Mouse (Mus musculus): ENCODE data around the gene Tmigd3. TPM values are rescaled to one million over a fixed set of nuclear protein-coding genes. Genes with fewer than 3 reads are reported as not detected.

The Tmigd3 gene
- 0.13 TPM in 1 of 2 replicates, not detected in the other for polyA plus RNA-seq (2015; fragmentation: Nextera tagmentation; extraction: Ambion mirVana)

DNA sequence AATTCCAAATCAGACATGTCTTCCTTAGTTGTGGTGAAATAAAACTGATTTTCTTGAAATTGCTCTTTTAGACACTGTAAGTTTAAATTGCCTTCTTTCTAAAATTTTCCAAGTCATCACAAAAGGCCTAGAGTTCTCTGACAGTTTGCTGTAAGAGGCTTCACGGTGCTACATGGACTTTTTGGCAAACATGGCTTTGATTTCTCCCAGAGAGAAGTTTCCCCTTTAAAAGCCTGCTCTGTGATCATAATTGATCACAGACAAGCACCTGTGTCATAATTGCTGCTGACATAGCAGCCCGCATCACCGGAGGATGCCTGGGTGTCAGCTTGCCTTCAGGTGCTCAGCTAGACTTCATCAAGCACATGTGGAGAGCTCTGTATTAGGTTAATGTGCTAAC lies at the start of gene Tmigd3, which contains the start of gene Adora3:
Gene Tmigd3 (plus strand): TSS at position 346 of the 400 bp plus-strand sequence.
Gene Adora3 (plus strand): TSS at position 301 of the 400 bp plus-strand sequence.
- 86% methylated on average over 3 of the region's 3 CpGs for WGBS (ENCODE audit: insufficient replicate concordance)
- H3K36me3 ChIP-seq (replicated peaks; ENCODE audit: insufficient read depth, low read length) = no peaks in the 10 kb centered on the region
- no peak within 1 kb of the TSS for H3K4me3 ChIP-seq (ENCODE audit: low read depth, low read length)
- H3K27ac ChIP-seq (ENCODE audit: low read depth) = no peak within 1 kb of the TSS
- H3K4me1 ChIP-seq (ENCODE audit: insufficient read depth) = peaks cover 16% of the 10 kb centered on the region; the same call in 1 of the 2 replicates
- no peak for ATAC-seq
- no peak within 1 kb of the TSS for H3K9ac ChIP-seq (replicated peaks)
- no peak for DNase-seq
- no peak within 1 kb of the TSS for H3K4me2 ChIP-seq (ENCODE audit: low read depth, low read length)
- no peaks in the 10 kb centered on the region for H3K9me3 ChIP-seq (ENCODE audit: low read length)
- TF ChIP-seq CTCF (IDR thresholded peaks at IDR 0.05; ENCODE audit: low read depth) (no peak), EP300 (IDR thresholded peaks at IDR 0.05; ENCODE audit: low read depth) (no peak)
- no peaks in the 10 kb centered on the region for H3K27me3 ChIP-seq (ENCODE audit: insufficient read depth, low read length)

DNA sequence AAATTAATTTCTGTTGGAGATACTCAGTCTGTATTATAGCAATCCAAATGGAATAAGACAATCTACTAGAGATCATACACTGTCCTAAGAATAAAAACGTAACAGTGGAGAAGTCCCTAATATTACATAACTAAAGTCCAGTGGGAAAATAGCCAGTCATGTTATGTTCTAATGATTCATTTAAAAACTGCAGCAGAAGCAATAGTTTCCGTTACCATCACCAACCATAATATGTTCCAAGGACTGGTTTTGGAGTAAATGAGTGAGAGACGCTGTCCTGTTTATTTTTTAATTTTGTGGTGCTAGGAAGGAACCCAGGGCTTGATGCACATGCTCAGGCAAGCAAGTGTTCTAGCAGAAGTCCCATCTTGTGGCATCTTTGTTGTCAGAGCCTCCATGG lies 49.2 kb upstream of the Tmigd3 start:
- DNase-seq = no peak
- WGBS (ENCODE audit: insufficient replicate concordance) = 83% methylated on average over 3 of the region's 3 CpGs
- H3K4me1 ChIP-seq (ENCODE audit: insufficient read depth) = peaks cover 21% of the 10 kb centered on the region
- no peak overlapping the region for H3K9ac ChIP-seq (replicated peaks)
- H3K27ac ChIP-seq (ENCODE audit: low read depth) = no peak overlapping the region
- no peak overlapping the region for H3K4me3 ChIP-seq (ENCODE audit: low read depth, low read length)
- no peaks in the 10 kb centered on the region for H3K9me3 ChIP-seq (ENCODE audit: low read length)
- TF ChIP-seq EP300 (IDR thresholded peaks at IDR 0.05; ENCODE audit: low read depth) (no peak), CTCF (IDR thresholded peaks at IDR 0.05; ENCODE audit: low read depth) (no peak)
- no peak for ATAC-seq
- no peaks in the 10 kb centered on the region for H3K27me3 ChIP-seq (ENCODE audit: insufficient read depth, low read length)
- H3K4me2 ChIP-seq (ENCODE audit: low read depth, low read length) = no peak overlapping the region
- no peaks in the 10 kb centered on the region for H3K36me3 ChIP-seq (replicated peaks; ENCODE audit: insufficient read depth, low read length)

DNA sequence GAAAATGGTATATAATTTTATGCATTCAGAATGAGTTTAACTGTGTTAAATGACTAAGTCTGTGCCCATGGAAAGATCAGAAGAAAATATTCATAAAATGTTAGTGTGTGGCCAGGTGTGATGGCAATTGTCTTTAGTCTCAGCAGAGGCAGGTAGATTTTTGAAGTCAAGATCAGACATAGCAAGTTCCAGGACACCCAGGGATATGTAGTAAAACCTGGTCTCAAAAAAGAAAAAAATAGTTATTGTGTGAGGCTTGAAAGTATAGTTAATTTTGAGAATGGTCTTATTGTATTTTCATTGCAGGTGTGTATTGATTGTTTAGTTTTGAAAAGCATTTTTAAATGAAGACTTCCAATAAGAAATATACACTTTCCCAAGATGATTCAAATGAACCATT lies 47.1 kb upstream of the Tmigd3 start:
- no peak overlapping the region for H3K4me3 ChIP-seq (ENCODE audit: low read depth, low read length)
- H3K27me3 ChIP-seq (ENCODE audit: insufficient read depth, low read length) = no peaks in the 10 kb centered on the region
- no peak for ATAC-seq
- no peak for DNase-seq
- no peaks in the 10 kb centered on the region for H3K36me3 ChIP-seq (replicated peaks; ENCODE audit: insufficient read depth, low read length)
- H3K4me2 ChIP-seq (ENCODE audit: low read depth, low read length) = no peak overlapping the region
- no peaks in the 10 kb centered on the region for H3K9me3 ChIP-seq (ENCODE audit: low read length)
- H3K27ac ChIP-seq (ENCODE audit: low read depth) = no peak overlapping the region
- H3K9ac ChIP-seq (replicated peaks) = no peak overlapping the region
- TF ChIP-seq CTCF (IDR thresholded peaks at IDR 0.05; ENCODE audit: low read depth) (no peak), EP300 (IDR thresholded peaks at IDR 0.05; ENCODE audit: low read depth) (no peak)
- H3K4me1 ChIP-seq (ENCODE audit: insufficient read depth) = peaks cover 14% of the 10 kb centered on the region

DNA sequence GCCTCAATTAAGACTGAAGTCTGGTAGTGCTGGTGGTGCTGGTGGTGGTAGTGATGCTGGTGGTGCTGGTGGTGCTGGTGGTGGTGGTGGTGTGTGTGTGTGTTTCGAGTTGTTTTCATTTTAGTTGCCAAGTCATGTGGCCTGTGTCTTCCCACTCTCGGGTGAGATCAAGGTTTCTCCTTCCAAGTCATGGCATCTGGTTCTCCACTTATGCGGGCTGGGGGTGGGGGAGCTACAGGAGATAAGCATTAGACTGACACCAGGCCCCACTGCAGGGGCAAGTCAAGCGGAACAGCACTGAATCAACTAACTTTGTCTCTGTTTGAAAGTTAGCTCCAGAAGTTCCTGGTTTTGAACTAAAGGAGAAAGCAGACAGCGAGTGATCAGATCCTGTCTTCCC lies 46.6 kb upstream of the Tmigd3 start:
- Histone ChIP-seq H3K9ac (replicated peaks) (no peak overlapping the region), H3K4me1 (ENCODE audit: insufficient read depth) (peaks cover 12% of the 10 kb centered on the region), H3K27me3 (ENCODE audit: insufficient read depth, low read length) (no peaks in the 10 kb centered on the region), H3K36me3 (replicated peaks; ENCODE audit: insufficient read depth, low read length) (no peaks in the 10 kb centered on the region), H3K4me3 (ENCODE audit: low read depth, low read length) (no peak overlapping the region), H3K9me3 (ENCODE audit: low read length) (no peaks in the 10 kb centered on the region), H3K4me2 (ENCODE audit: low read depth, low read length) (no peak overlapping the region), H3K27ac (ENCODE audit: low read depth) (no peak overlapping the region)
- no peak for ATAC-seq
- 35% methylated on average over 5 of the region's 5 CpGs for WGBS (ENCODE audit: insufficient replicate concordance)
- TF ChIP-seq CTCF (IDR thresholded peaks at IDR 0.05; ENCODE audit: low read depth) (no peak), EP300 (IDR thresholded peaks at IDR 0.05; ENCODE audit: low read depth) (no peak)
- DNase-seq = no peak

DNA sequence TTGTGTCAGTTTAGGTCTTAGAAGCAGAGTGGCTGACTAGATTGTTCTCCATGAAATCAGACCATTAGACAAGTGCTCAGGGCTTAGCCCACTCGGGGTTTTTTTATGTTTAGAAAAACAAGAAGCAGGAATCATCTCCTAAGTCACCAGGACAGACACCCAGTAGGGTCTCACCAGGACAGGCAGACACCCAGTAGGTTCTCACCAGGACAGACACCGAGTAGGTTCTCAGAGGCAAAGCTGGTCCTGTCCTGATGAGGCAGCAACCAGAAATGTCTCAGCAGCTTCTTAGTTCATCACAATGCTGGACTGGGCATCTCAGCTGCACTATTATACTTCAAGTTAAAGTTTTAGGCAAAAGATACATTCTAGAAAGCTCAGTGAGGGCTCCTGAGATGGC lies 46.0 kb upstream of the Tmigd3 start:
- TF ChIP-seq EP300 (IDR thresholded peaks at IDR 0.05; ENCODE audit: low read depth) = no peak
- no peak for TF ChIP-seq CTCF (IDR thresholded peaks at IDR 0.05; ENCODE audit: low read depth)
- 55% methylated on average over 2 of the region's 2 CpGs for WGBS (ENCODE audit: insufficient replicate concordance)
- Histone ChIP-seq H3K4me2 (ENCODE audit: low read depth, low read length) (no peak overlapping the region), H3K4me3 (ENCODE audit: low read depth, low read length) (no peak overlapping the region), H3K27me3 (ENCODE audit: insufficient read depth, low read length) (no peaks in the 10 kb centered on the region), H3K4me1 (ENCODE audit: insufficient read depth) (peaks cover 12% of the 10 kb centered on the region), H3K36me3 (replicated peaks; ENCODE audit: insufficient read depth, low read length) (no peaks in the 10 kb centered on the region), H3K27ac (ENCODE audit: low read depth) (no peak overlapping the region), H3K9ac (replicated peaks) (no peak overlapping the region), H3K9me3 (ENCODE audit: low read length) (no peaks in the 10 kb centered on the region)
- no peak for DNase-seq
- no peak for ATAC-seq

DNA sequence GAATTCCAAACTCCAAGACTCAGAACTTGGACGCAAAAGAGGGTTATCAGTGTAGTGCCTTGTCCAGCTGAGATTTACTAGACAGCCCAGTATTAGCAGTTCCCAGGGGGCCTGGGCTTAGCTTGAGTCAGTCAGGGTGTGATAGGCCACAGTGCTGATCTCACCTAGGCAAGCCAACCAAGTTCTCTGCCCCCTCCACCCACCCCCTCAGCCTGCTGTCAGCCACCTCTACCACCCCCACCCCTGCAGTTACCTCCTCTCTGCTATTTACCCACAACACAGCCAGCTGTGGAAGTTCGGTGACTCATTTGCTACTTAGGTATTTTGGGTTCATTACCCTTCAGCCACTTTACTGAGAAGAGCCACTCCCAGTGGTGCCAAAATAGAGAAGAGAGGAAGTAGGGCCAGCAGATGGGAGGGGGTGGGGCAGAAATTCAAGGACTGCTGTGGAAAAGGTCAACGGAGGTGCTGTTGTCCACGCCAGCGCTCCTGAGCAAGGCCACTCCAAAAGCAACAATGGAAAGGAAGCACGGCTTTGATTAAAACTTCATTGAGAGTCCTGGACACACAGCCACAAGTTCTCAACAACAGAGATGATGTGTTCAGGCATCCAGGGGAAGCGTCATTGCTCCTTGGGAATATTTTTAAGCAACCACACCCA lies 45.1 kb upstream of the Tmigd3 start:
- Histone ChIP-seq H3K36me3 (replicated peaks; ENCODE audit: insufficient read depth, low read length) (no peaks in the 10 kb centered on the region), H3K9me3 (ENCODE audit: low read length) (no peaks in the 10 kb centered on the region), H3K27ac (ENCODE audit: low read depth) (no peak overlapping the region; the same call in 1 of the 2 replicates), H3K4me2 (ENCODE audit: low read depth, low read length) (no peak overlapping the region), H3K4me1 (ENCODE audit: insufficient read depth) (peaks cover 12% of the 10 kb centered on the region), H3K27me3 (ENCODE audit: insufficient read depth, low read length) (no peaks in the 10 kb centered on the region), H3K9ac (replicated peaks) (peak overlapping the region; percentile 21; the same call in 1 of the 2 replicates), H3K4me3 (ENCODE audit: low read depth, low read length) (no peak overlapping the region)
- WGBS (ENCODE audit: insufficient replicate concordance) = 36% methylated on average over 7 of the region's 7 CpGs
- peak; percentile 60 for ATAC-seq
- DNase-seq = peak; percentile 30
- TF ChIP-seq EP300 (IDR thresholded peaks at IDR 0.05; ENCODE audit: low read depth) = no peak
- no peak for TF ChIP-seq CTCF (IDR thresholded peaks at IDR 0.05; ENCODE audit: low read depth)

All from liver, postnatal 0 days (tissue).